Mouse (Mus musculus): ENCODE data around the gene Pim1.

GRCm38 (mm10) chr17:29542831-29543690 lies 52.5 kb downstream of the Pim1 start:
- TF ChIP-seq CTCF (IDR thresholded peaks at IDR 0.05; ENCODE audit: extremely low read depth, insufficient read depth, low read length) (no peak), POLR2A (IDR thresholded peaks at IDR 0.05; ENCODE audit: extremely low read depth, insufficient read depth, low read length) (no peak)

Measured in cortical plate, adult 2 months (tissue).